Mouse (Mus musculus) A20 (cell line): ENCODE measurements around the gene Cby3.
A peak's percentile ranks its signal among the peaks of the same experiment; 100 is the strongest.
"Not testable (repeated sequence)": the region's sequence is repeated elsewhere in the genome, so short reads cannot be mapped to it uniquely, and the experiment has no call there.

Experiments
- DNase-seq: peaks from one replicate; pipeline ENCODE4 v3.0.0-alpha.2; 2011; ENCODE audit warnings: low read depth, low spot score

Gene Cby3

GRCm38 (mm10) chr11:50361282-50361681, 7.0 kb downstream of the Cby3 start:
- not testable (repeated sequence) for DNase-seq

GRCm38 (mm10) chr11:50364548-50364947, 10.3 kb downstream of the Cby3 start:
- DNase-seq = peak; percentile 82

GRCm38 (mm10) chr11:50365322-50365721, 11.1 kb downstream of the Cby3 start:
- DNase-seq = no peak

- DNase-seq = no peak
Measured at GRCm38 (mm10) chr11:50367531-50367930, 13.3 kb downstream of the Cby3 start.

- no peak for DNase-seq
Measured at GRCm38 (mm10) chr11:50369360-50369911, 15.2 kb downstream of the Cby3 start.

GRCm38 (mm10) chr11:50370969-50371368, 16.7 kb downstream of the Cby3 start:
- no peak for DNase-seq

- DNase-seq = peak; percentile 87
Measured at GRCm38 (mm10) chr11:50371399-50371841, 17.2 kb downstream of the Cby3 start.

- DNase-seq = no peak
Measured at GRCm38 (mm10) chr11:50371911-50372310, 17.6 kb downstream of the Cby3 start.

GRCm38 (mm10) chr11:50373086-50373485, 18.8 kb downstream of the Cby3 start:
- no peak for DNase-seq

- DNase-seq = no peak
Measured at GRCm38 (mm10) chr11:50373621-50374020, 19.4 kb downstream of the Cby3 start.

GRCm38 (mm10) chr11:50374286-50375015, 20.2 kb downstream of the Cby3 start:
- no peak for DNase-seq

GRCm38 (mm10) chr11:50375421-50375820, 21.2 kb downstream of the Cby3 start:
- DNase-seq = no peak

- DNase-seq = peak; percentile 69
Measured at GRCm38 (mm10) chr11:50376156-50376790, 22.0 kb downstream of the Cby3 start.

GRCm38 (mm10) chr11:50376911-50377891, 22.9 kb downstream of the Cby3 start, which contains the start of gene Hnrnph1:
Hnrnph1 (plus strand) TSS chr11:50376990.
- peak; percentile 99 for DNase-seq

GRCm38 (mm10) chr11:50377892-50378684, 23.8 kb downstream of the Cby3 start:
- DNase-seq = peak; percentile 88

GRCm38 (mm10) chr11:50379023-50379752, 24.9 kb downstream of the Cby3 start:
- no peak for DNase-seq

- no peak for DNase-seq
Measured at GRCm38 (mm10) chr11:50381311-50381710, 27.0 kb downstream of the Cby3 start.

GRCm38 (mm10) chr11:50387167-50387679, 33.0 kb downstream of the Cby3 start:
- no peak for DNase-seq

GRCm38 (mm10) chr11:50387697-50388096, 33.4 kb downstream of the Cby3 start:
- no peak for DNase-seq
